In genomic region chr10:76732391-76732790, GRCm38 (mm10) we compare ENCODE assay signal across 12 mouse cellular contexts. TPM values are rescaled to one million over a fixed set of nuclear protein-coding genes. Genes with fewer than 3 reads are reported as not detected.
DNase-seq lines count a peak whose midpoint lies in the region; ATAC-seq and TF ChIP-seq lines count a peak whose summit lies in the region.
"Had no signal": no experiment of that assay in that cellular context is flagged by ENCODE, and none has a peak within 500 bp of the region (broad histone marks: within the 10 kb centered on the region; RNA-seq: fewer than 3 reads in every experiment).

No protein-coding gene starts in this region.

- TF ChIP-seq CTCF in forebrain, postnatal 0 days (IDR thresholded peaks at IDR 0.05; ENCODE audit: low read depth), result no peak
- no peak for TF ChIP-seq CTCF in lung, embryonic 14.5 days (IDR thresholded peaks at IDR 0.05; ENCODE audit: low read depth)
- TF ChIP-seq CTCF in embryonic fibroblast, embryonic 13.5 days (IDR thresholded peaks at IDR 0.05; ENCODE audit: borderline replicate concordance, insufficient read depth, low read length), result no peak
- TF ChIP-seq CTCF in cerebellum, adult 2 months (IDR thresholded peaks at IDR 0.05; ENCODE audit: borderline replicate concordance, insufficient read depth, low read depth, low read length), result no peak

- H3K4me2 ChIP-seq in forebrain, embryonic 12.5 days, result no peak overlapping the region
- H3K4me2 ChIP-seq in forebrain, postnatal 0 days (ENCODE audit: low read depth), result no peak overlapping the region
- peak overlapping the region; percentile 50 for H3K4me2 ChIP-seq in lung, embryonic 14.5 days
- peak overlapping the region; percentile 47; the same call in 1 of the 2 replicates for H3K4me2 ChIP-seq in limb, embryonic 14.5 days (replicated peaks; ENCODE audit: low read depth, low read length, severe bottlenecking)
- H3K4me2 ChIP-seq: liver, embryonic 13.5 days had no signal

- ATAC-seq in forebrain, embryonic 12.5 days (ENCODE audit: low FRiP score), result no peak
- no peak for ATAC-seq in forebrain, postnatal 0 days
- ATAC-seq in lung, embryonic 14.5 days (ENCODE audit: insufficient read depth), result no peak
- no peak for ATAC-seq in limb, embryonic 14.5 days (ENCODE audit: low FRiP score, low read depth)
- ATAC-seq in frontal cortex, adult (ENCODE audit: low TSS enrichment), result no peak

- peak overlapping the region; percentile 25; the same call in 1 of the 2 replicates for H3K27ac ChIP-seq in forebrain, embryonic 12.5 days
- H3K27ac ChIP-seq in forebrain, postnatal 0 days (ENCODE audit: low read depth, low read length), result no peak overlapping the region
- H3K27ac ChIP-seq in lung, embryonic 14.5 days (ENCODE audit: low read depth), result peak overlapping the region; percentile 96
- peak overlapping the region; percentile 70 for H3K27ac ChIP-seq in embryonic fibroblast, embryonic 13.5 days (ENCODE audit: insufficient read depth, low read length)
- peak overlapping the region; percentile 90 for H3K27ac ChIP-seq in limb, embryonic 14.5 days (replicated peaks; ENCODE audit: low read depth, low read length)
- H3K27ac ChIP-seq in cerebellum, adult 2 months (ENCODE audit: insufficient read depth, low read length), result no peak overlapping the region
- H3K27ac ChIP-seq: liver, embryonic 13.5 days had no signal

- H3K4me3 ChIP-seq in forebrain, embryonic 12.5 days (replicated peaks), result no peak overlapping the region
- no peak overlapping the region for H3K4me3 ChIP-seq in forebrain, postnatal 0 days (ENCODE audit: low read depth, low read length)
- peak overlapping the region; percentile 10; the same call in 1 of the 2 replicates for H3K4me3 ChIP-seq in lung, embryonic 14.5 days (ENCODE audit: low read depth, low read length)
- no peak overlapping the region for H3K4me3 ChIP-seq in embryonic fibroblast, embryonic 13.5 days (ENCODE audit: insufficient read depth, low read length)
- H3K4me3 ChIP-seq in limb, embryonic 14.5 days (replicated peaks; ENCODE audit: low read length), result no peak overlapping the region
- H3K4me3 ChIP-seq in cerebellum, adult 2 months (replicated peaks; ENCODE audit: insufficient read depth, low read depth, low read length), result no peak overlapping the region
- H3K4me3 ChIP-seq: liver, embryonic 13.5 days had no signal

- DNase-seq in forebrain, postnatal 0 days, result no peak
- no peak for DNase-seq in lung, embryonic 14.5 days
- DNase-seq in lung, postnatal 4 days, result no peak
- DNase-seq in limb, embryonic 14.5 days (ENCODE audit: low spot score), result no peak
- DNase-seq in cerebellum, adult 2 months, result no peak
- DNase-seq: B cell, adult 2 months; liver, embryonic 13.5 days; thymus, postnatal 14 days had no signal

- H3K9ac ChIP-seq in forebrain, embryonic 12.5 days, result no peak overlapping the region
- H3K9ac ChIP-seq in forebrain, postnatal 0 days, result no peak overlapping the region
- peak overlapping the region; percentile 6 for H3K9ac ChIP-seq in lung, embryonic 14.5 days
- no peak overlapping the region for H3K9ac ChIP-seq in limb, embryonic 14.5 days (ENCODE audit: low read depth, low read length, severe bottlenecking)
- H3K9ac ChIP-seq: liver, embryonic 13.5 days had no signal

- no peak for TF ChIP-seq POLR2A in embryonic fibroblast, embryonic 13.5 days (IDR thresholded peaks at IDR 0.05; ENCODE audit: low read depth, low read length)
- TF ChIP-seq POLR2A in limb, embryonic 14.5 days (IDR thresholded peaks at IDR 0.05; ENCODE audit: borderline replicate concordance, extremely low read depth, insufficient read depth, insufficient read length), result no peak
- no peak for TF ChIP-seq POLR2A in cerebellum, adult 2 months (IDR thresholded peaks at IDR 0.05; ENCODE audit: borderline replicate concordance, insufficient read depth, low read length)

- H3K36me3 ChIP-seq in forebrain, embryonic 12.5 days (replicated peaks), result no peaks in the 10 kb centered on the region
- H3K36me3 ChIP-seq in forebrain, postnatal 0 days (ENCODE audit: insufficient read depth), result no peaks in the 10 kb centered on the region
- no peaks in the 10 kb centered on the region for H3K36me3 ChIP-seq in lung, embryonic 14.5 days (ENCODE audit: insufficient read depth)
- no peaks in the 10 kb centered on the region for H3K36me3 ChIP-seq in limb, embryonic 14.5 days (ENCODE audit: control insufficient read depth, insufficient read depth, low read length)
- H3K36me3 ChIP-seq: liver, embryonic 13.5 days had no signal

- H3K9me3 ChIP-seq in forebrain, embryonic 12.5 days, result no peaks in the 10 kb centered on the region
- H3K9me3 ChIP-seq in forebrain, postnatal 0 days (ENCODE audit: low read length), result no peaks in the 10 kb centered on the region
- H3K9me3 ChIP-seq in lung, embryonic 14.5 days (ENCODE audit: low read depth, low read length), result no peaks in the 10 kb centered on the region
- H3K9me3 ChIP-seq in limb, embryonic 14.5 days (ENCODE audit: control insufficient read depth, low read length), result no peaks in the 10 kb centered on the region
- H3K9me3 ChIP-seq: liver, embryonic 13.5 days had no signal

- 69% methylated on average over 6 of the region's 6 CpGs for WGBS in forebrain, embryonic 12.5 days
- WGBS in forebrain, postnatal 0 days, result 72% methylated on average over 6 of the region's 6 CpGs
- WGBS in lung, embryonic 14.5 days, result 41% methylated on average over 6 of the region's 6 CpGs
- 52% methylated on average over 6 of the region's 6 CpGs for WGBS in limb, embryonic 14.5 days
- 73% methylated on average over 6 of the region's 6 CpGs for WGBS in cerebellum, adult 2 months

- H3K4me1 ChIP-seq in forebrain, embryonic 12.5 days, result peaks cover 12% of the 10 kb centered on the region
- H3K4me1 ChIP-seq in forebrain, postnatal 0 days (ENCODE audit: insufficient read depth), result no peaks in the 10 kb centered on the region
- peaks cover 34% of the 10 kb centered on the region for H3K4me1 ChIP-seq in lung, embryonic 14.5 days (ENCODE audit: insufficient read depth)
- peaks cover 29% of the 10 kb centered on the region for H3K4me1 ChIP-seq in embryonic fibroblast, embryonic 13.5 days (ENCODE audit: control insufficient read depth, insufficient read depth, low read length)
- peaks cover 67% of the 10 kb centered on the region for H3K4me1 ChIP-seq in limb, embryonic 14.5 days (ENCODE audit: control insufficient read depth, insufficient read depth, low read length)
- H3K4me1 ChIP-seq in cerebellum, adult 2 months (ENCODE audit: control insufficient read depth, insufficient read depth, low read length), result no peaks in the 10 kb centered on the region

- H3K27me3 ChIP-seq in forebrain, embryonic 12.5 days, result 0 out of 2 replicates have a peak, but pooled peaks cover 5% of the 10 kb centered on the region
- no peaks in the 10 kb centered on the region for H3K27me3 ChIP-seq in forebrain, postnatal 0 days (ENCODE audit: insufficient read depth, low read length)
- no peaks in the 10 kb centered on the region for H3K27me3 ChIP-seq in lung, embryonic 14.5 days (ENCODE audit: insufficient read depth, low read length)
- no peaks in the 10 kb centered on the region for H3K27me3 ChIP-seq in limb, embryonic 14.5 days (ENCODE audit: control insufficient read depth, insufficient read depth, low read length)
- no peaks in the 10 kb centered on the region for H3K27me3 ChIP-seq in cerebellum, adult 2 months (ENCODE audit: control insufficient read depth, insufficient read depth, low read length)
- H3K27me3 ChIP-seq: liver, embryonic 13.5 days had no signal

RNA-seq across cellular contexts. Expression of gene Col6a1, which starts 6.4 kb away (rescaled TPM):
- polyA plus RNA-seq in forebrain, embryonic 12.5 days (2016; fragmentation: Nextera tagmentation; extraction: Ambion mirVana), result 11.2 and 14.7 TPM in 2 replicates
- 22.3 and 31.8 TPM in 2 replicates for total RNA-seq in forebrain, postnatal 0 days (2014; rRNA removed)
- polyA plus RNA-seq in forebrain, postnatal 0 days (2015; fragmentation: Nextera tagmentation; extraction: Ambion mirVana), result 14.6 and 15.9 TPM in 2 replicates
- polyA plus RNA-seq in lung, embryonic 14.5 days (2014; fragmentation: Nextera tagmentation; extraction: Ambion mirVana), result 215 and 226 TPM in 2 replicates
- 768 and 923 TPM in 2 replicates for polyA plus RNA-seq in embryonic fibroblast, embryonic 13.5 days (2011; ENCODE audit: insufficient read length, low read depth, missing spikeins)
- polyA plus RNA-seq in limb, embryonic 14.5 days (2012; rRNA removed), result 444 and 445 TPM in 2 replicates
- 287 and 330 TPM in 2 replicates for polyA plus RNA-seq in limb, embryonic 14.5 days (2014; fragmentation: Nextera tagmentation; extraction: Ambion mirVana)
- 13.0 and 13.2 TPM in 2 replicates for polyA plus RNA-seq in cerebellum, adult 2 months (2012; rRNA removed)
- total RNA-seq: monocyte, adult 5-6 weeks had no signal

Comparison
In these comparisons a context has a peak if more than half of its experiments do, and no peak if none do; other contexts are left out.
1. H3K27ac ChIP-seq: peak in forebrain, embryonic 12.5 days (single experiment), lung, embryonic 14.5 days (single experiment), embryonic fibroblast, embryonic 13.5 days (single experiment) and limb, embryonic 14.5 days (single experiment); none in forebrain, postnatal 0 days (single experiment) and cerebellum, adult 2 months (single experiment).
2. H3K4me2 ChIP-seq: peak in lung, embryonic 14.5 days (single experiment) and limb, embryonic 14.5 days (single experiment); none in forebrain, embryonic 12.5 days (single experiment) and forebrain, postnatal 0 days (single experiment).
3. RNA of gene Col6a1, which starts 6.4 kb away (polyA plus RNA-seq): 768 to 923 TPM in embryonic fibroblast, embryonic 13.5 days, 287 to 445 TPM in limb, embryonic 14.5 days and 215 to 226 TPM in lung, embryonic 14.5 days; 11.2 to 14.7 TPM in forebrain, embryonic 12.5 days, 14.6 to 15.9 TPM in forebrain, postnatal 0 days and 13.0 to 13.2 TPM in cerebellum, adult 2 months; every median in the first group is over 10 times any median in the second.